ENCODE assay signal across 18 mouse cellular contexts in the genomic region with DNA sequence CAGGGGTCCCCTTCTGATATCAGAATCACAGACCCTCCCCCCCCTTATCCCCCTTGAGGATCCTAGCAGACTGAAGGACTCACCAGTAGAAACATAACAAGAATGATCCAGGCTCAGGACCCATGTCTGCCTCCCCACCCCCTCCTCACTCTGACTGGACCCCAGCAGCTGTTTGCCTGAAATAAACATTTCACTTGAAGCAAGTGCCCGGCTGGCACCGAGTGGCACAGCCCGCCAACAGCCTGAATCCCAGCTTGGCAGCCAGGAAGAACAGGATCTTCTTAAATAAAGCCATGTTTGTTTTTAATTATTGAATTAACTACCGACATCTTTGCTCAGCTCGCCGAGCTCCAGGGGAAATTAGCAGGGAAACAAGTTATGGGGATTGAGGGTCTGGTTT.
DNase-seq lines count a peak whose midpoint lies in the region; ATAC-seq and TF ChIP-seq lines count a peak whose summit lies in the region.
"Had no signal": no experiment of that assay in that cellular context is flagged by ENCODE, and none has a peak within 500 bp of the region (broad histone marks: within the 10 kb centered on the region; RNA-seq: fewer than 3 reads in every experiment).

No protein-coding gene starts in this region.

- DNase-seq in forebrain, embryonic 14.5 days (ENCODE audit: low spot score) = peak; percentile 70
- peak; percentile 40 for DNase-seq in layer of hippocampus, adult 11-12 months (ENCODE audit: low spot score)
- DNase-seq in layer of hippocampus, adult 9-10 months (ENCODE audit: low spot score) = no peak
- peak; percentile 59 for DNase-seq in midbrain, postnatal 0 days (ENCODE audit: low spot score)
- peak; percentile 83 for DNase-seq in brain, embryonic 14.5 days (ENCODE audit: low read depth)
- DNase-seq in natural killer cell, adult 2 months (ENCODE audit: low spot score in 2 of 2) = no peak
- DNase-seq: kidney, adult 9 months; kidney, postnatal 4 days; thymus, postnatal 36 days had no signal

- no peak overlapping the region for H3K9ac ChIP-seq in forebrain, embryonic 14.5 days (ENCODE audit: low read length)
- H3K9ac ChIP-seq in forebrain, embryonic 12.5 days = no peak overlapping the region
- no peak overlapping the region for H3K9ac ChIP-seq in midbrain, postnatal 0 days (replicated peaks; ENCODE audit: low read length, poor library complexity, severe bottlenecking)
- no peak overlapping the region for H3K9ac ChIP-seq in midbrain, embryonic 15.5 days
- H3K9ac ChIP-seq: embryonic facial prominence, embryonic 15.5 days; intestine, embryonic 15.5 days; limb, embryonic 13.5 days; liver, embryonic 15.5 days had no signal

- peak overlapping the region; percentile 40; the same call in 1 of the 2 replicates for H3K27ac ChIP-seq in forebrain, embryonic 14.5 days (ENCODE audit: low read depth, low read length)
- no peak overlapping the region for H3K27ac ChIP-seq in forebrain, embryonic 12.5 days
- H3K27ac ChIP-seq in midbrain, postnatal 0 days (ENCODE audit: low read depth, low read length) = no peak overlapping the region
- no peak overlapping the region for H3K27ac ChIP-seq in midbrain, embryonic 15.5 days
- H3K27ac ChIP-seq: embryonic facial prominence, embryonic 15.5 days; intestine, embryonic 15.5 days; left cerebral cortex, adult 2 months; limb, embryonic 13.5 days; liver, embryonic 15.5 days; macrophage had no signal

- H3K36me3 ChIP-seq in forebrain, embryonic 14.5 days (ENCODE audit: control insufficient read depth, insufficient read depth, low read length) = no peaks in the 10 kb centered on the region
- no peaks in the 10 kb centered on the region for H3K36me3 ChIP-seq in forebrain, embryonic 12.5 days (replicated peaks)
- no peaks in the 10 kb centered on the region for H3K36me3 ChIP-seq in midbrain, postnatal 0 days (ENCODE audit: insufficient read depth, low read length)
- no peaks in the 10 kb centered on the region for H3K36me3 ChIP-seq in midbrain, embryonic 15.5 days (replicated peaks)
- H3K36me3 ChIP-seq: embryonic facial prominence, embryonic 15.5 days; intestine, embryonic 15.5 days; limb, embryonic 13.5 days; liver, embryonic 15.5 days had no signal

- peak; percentile 66; the same call in 1 of the 2 replicates for ATAC-seq in forebrain, embryonic 14.5 days
- ATAC-seq in forebrain, embryonic 12.5 days (ENCODE audit: low FRiP score) = no peak
- no peak for ATAC-seq in midbrain, postnatal 0 days (ENCODE audit: low FRiP score)
- ATAC-seq in midbrain, embryonic 15.5 days (replicated peaks) = no peak
- ATAC-seq: intestine, embryonic 15.5 days had no signal

- no peak overlapping the region for H3K4me3 ChIP-seq in forebrain, embryonic 14.5 days (ENCODE audit: low read depth, low read length)
- no peak overlapping the region for H3K4me3 ChIP-seq in forebrain, embryonic 12.5 days (replicated peaks)
- H3K4me3 ChIP-seq in midbrain, postnatal 0 days (ENCODE audit: low read depth, low read length) = no peak overlapping the region
- no peak overlapping the region for H3K4me3 ChIP-seq in midbrain, embryonic 15.5 days
- H3K4me3 ChIP-seq: embryonic facial prominence, embryonic 15.5 days; intestine, embryonic 15.5 days; left cerebral cortex, adult 2 months; limb, embryonic 13.5 days; liver, embryonic 15.5 days had no signal

- no peak for TF ChIP-seq CTCF in midbrain, postnatal 0 days (IDR thresholded peaks at IDR 0.05)
- TF ChIP-seq CTCF in brain, embryonic 14.5 days (IDR thresholded peaks at IDR 0.05; ENCODE audit: borderline replicate concordance, extremely low read depth, insufficient read depth, insufficient read length) = no peak

- H3K27me3 ChIP-seq in forebrain, embryonic 14.5 days (replicated peaks; ENCODE audit: control insufficient read depth, insufficient read depth, low read length) = no peaks in the 10 kb centered on the region
- no peaks in the 10 kb centered on the region for H3K27me3 ChIP-seq in forebrain, embryonic 12.5 days
- H3K27me3 ChIP-seq in midbrain, postnatal 0 days (ENCODE audit: insufficient read depth, low read length) = no peaks in the 10 kb centered on the region
- no peaks in the 10 kb centered on the region for H3K27me3 ChIP-seq in midbrain, embryonic 15.5 days (replicated peaks)
- H3K27me3 ChIP-seq: embryonic facial prominence, embryonic 15.5 days; intestine, embryonic 15.5 days; limb, embryonic 13.5 days; liver, embryonic 15.5 days had no signal

- no peak overlapping the region for H3K4me2 ChIP-seq in forebrain, embryonic 14.5 days (ENCODE audit: low read length)
- no peak overlapping the region for H3K4me2 ChIP-seq in forebrain, embryonic 12.5 days
- no peak overlapping the region for H3K4me2 ChIP-seq in midbrain, postnatal 0 days (ENCODE audit: low read depth, low read length, poor library complexity, severe bottlenecking)
- H3K4me2 ChIP-seq in midbrain, embryonic 15.5 days = no peak overlapping the region
- H3K4me2 ChIP-seq: embryonic facial prominence, embryonic 15.5 days; intestine, embryonic 15.5 days; limb, embryonic 13.5 days; liver, embryonic 15.5 days; midbrain, embryonic 11.5 days had no signal

- H3K4me1 ChIP-seq in forebrain, embryonic 14.5 days (ENCODE audit: control insufficient read depth, insufficient read depth, low read length) = peaks cover 16% of the 10 kb centered on the region
- H3K4me1 ChIP-seq in forebrain, embryonic 12.5 days = peaks cover 7% of the 10 kb centered on the region
- H3K4me1 ChIP-seq in midbrain, postnatal 0 days (ENCODE audit: insufficient read depth, low read length) = no peaks in the 10 kb centered on the region
- H3K4me1 ChIP-seq in midbrain, embryonic 15.5 days = peaks cover 16% of the 10 kb centered on the region
- H3K4me1 ChIP-seq: intestine, embryonic 15.5 days; liver, embryonic 15.5 days had no signal

- TF ChIP-seq POLR2A in brain, embryonic 14.5 days (IDR thresholded peaks at IDR 0.05; ENCODE audit: borderline replicate concordance, extremely low read depth, insufficient read depth, insufficient read length, poor library complexity, severe bottlenecking) = no peak

- 46% methylated on average over 6 of the region's 6 CpGs for WGBS in forebrain, embryonic 14.5 days
- 72% methylated on average over 6 of the region's 6 CpGs for WGBS in forebrain, embryonic 12.5 days
- WGBS in midbrain, postnatal 0 days = 56% methylated on average over 6 of the region's 6 CpGs
- 77% methylated on average over 6 of the region's 6 CpGs for WGBS in midbrain, embryonic 15.5 days

- H3K9me3 ChIP-seq in forebrain, embryonic 14.5 days (replicated peaks; ENCODE audit: control insufficient read depth, low read length) = no peaks in the 10 kb centered on the region
- H3K9me3 ChIP-seq in forebrain, embryonic 12.5 days = no peaks in the 10 kb centered on the region
- no peaks in the 10 kb centered on the region for H3K9me3 ChIP-seq in midbrain, postnatal 0 days (ENCODE audit: low read length)
- H3K9me3 ChIP-seq in midbrain, embryonic 15.5 days = no peaks in the 10 kb centered on the region
- H3K9me3 ChIP-seq: embryonic facial prominence, embryonic 15.5 days; intestine, embryonic 15.5 days; limb, embryonic 13.5 days; liver, embryonic 15.5 days had no signal

Comparison
In these comparisons a context has a peak if more than half of its experiments do, and no peak if none do; other contexts are left out.
1. DNase-seq: peak in forebrain, embryonic 14.5 days (single experiment), layer of hippocampus, adult 11-12 months (single experiment), midbrain, postnatal 0 days (single experiment) and brain, embryonic 14.5 days (single experiment); none in layer of hippocampus, adult 9-10 months (single experiment) and natural killer cell, adult 2 months (0 of 2).